Mouse (Mus musculus): ENCODE data around the gene Clcn1. TPM values are rescaled to one million over a fixed set of nuclear protein-coding genes. Genes with fewer than 3 reads are reported as not detected.

Clcn1 gene
- polyA plus RNA-seq, 1 experiment from 2014 or later: not detected

- H3K4me3 ChIP-seq (ENCODE audit: low read depth, low read length): no peak overlapping the region
- H3K9me3 ChIP-seq (ENCODE audit: low read length): no peaks in the 10 kb centered on the region
- no peak overlapping the region for H3K27ac ChIP-seq (ENCODE audit: low read depth)
- H3K27me3 ChIP-seq (ENCODE audit: insufficient read depth, low read length): no peaks in the 10 kb centered on the region
- no peaks in the 10 kb centered on the region for H3K4me1 ChIP-seq (ENCODE audit: insufficient read depth)
- TF ChIP-seq EP300 (IDR thresholded peaks at IDR 0.05; ENCODE audit: low read depth): no peak
- TF ChIP-seq CTCF (IDR thresholded peaks at IDR 0.05; ENCODE audit: low read depth): no peak
- no peak for DNase-seq
- ATAC-seq: no peak
- H3K9ac ChIP-seq (replicated peaks): no peak overlapping the region
- no peaks in the 10 kb centered on the region for H3K36me3 ChIP-seq (replicated peaks; ENCODE audit: insufficient read depth, low read length)
- WGBS (ENCODE audit: insufficient replicate concordance): 64% methylated on average over 3 of the region's 3 CpGs
- no peak overlapping the region for H3K4me2 ChIP-seq (ENCODE audit: low read depth, low read length)
Measured at GRCm38 (mm10) chr6:42295549-42296094, 9.1 kb downstream of the Clcn1 start.

GRCm38 (mm10) chr6:42299362-42299761 is 12.9 kb downstream of the Clcn1 start:
- no peak for TF ChIP-seq CTCF (IDR thresholded peaks at IDR 0.05; ENCODE audit: low read depth)
- TF ChIP-seq EP300 (IDR thresholded peaks at IDR 0.05; ENCODE audit: low read depth): no peak
- DNase-seq (no peak), ATAC-seq (0 out of 2 replicates have a peak, but pooled peaks have one; percentile 29)
- Histone ChIP-seq H3K36me3 (replicated peaks; ENCODE audit: insufficient read depth, low read length) (no peaks in the 10 kb centered on the region), H3K9me3 (ENCODE audit: low read length) (no peaks in the 10 kb centered on the region), H3K4me2 (ENCODE audit: low read depth, low read length) (no peak overlapping the region; the same call in 1 of the 2 replicates), H3K27me3 (ENCODE audit: insufficient read depth, low read length) (no peaks in the 10 kb centered on the region), H3K4me1 (ENCODE audit: insufficient read depth) (no peaks in the 10 kb centered on the region), H3K9ac (replicated peaks) (no peak overlapping the region), H3K27ac (ENCODE audit: low read depth) (no peak overlapping the region), H3K4me3 (ENCODE audit: low read depth, low read length) (no peak overlapping the region)
- 34% methylated on average over 5 of the region's 5 CpGs for WGBS (ENCODE audit: insufficient replicate concordance)

GRCm38 (mm10) chr6:42309816-42310378 is 23.4 kb downstream of the Clcn1 start:
- no peak overlapping the region for H3K4me2 ChIP-seq (ENCODE audit: low read depth, low read length)

GRCm38 (mm10) chr6:42310427-42311053 is 24.1 kb downstream of the Clcn1 start:
- Histone ChIP-seq H3K36me3 (replicated peaks; ENCODE audit: insufficient read depth, low read length) (no peaks in the 10 kb centered on the region), H3K27ac (ENCODE audit: low read depth) (no peak overlapping the region), H3K27me3 (ENCODE audit: insufficient read depth, low read length) (no peaks in the 10 kb centered on the region), H3K9me3 (ENCODE audit: low read length) (no peaks in the 10 kb centered on the region), H3K4me3 (ENCODE audit: low read depth, low read length) (no peak overlapping the region), H3K9ac (replicated peaks) (no peak overlapping the region), H3K4me2 (ENCODE audit: low read depth, low read length) (no peak overlapping the region), H3K4me1 (ENCODE audit: insufficient read depth) (no peaks in the 10 kb centered on the region)
- ATAC-seq (no peak), DNase-seq (no peak)
- TF ChIP-seq CTCF (IDR thresholded peaks at IDR 0.05; ENCODE audit: low read depth) (no peak), EP300 (IDR thresholded peaks at IDR 0.05; ENCODE audit: low read depth) (no peak)
- WGBS (ENCODE audit: insufficient replicate concordance): 56% methylated on average over 2 of the region's 2 CpGs

More at GRCm38 (mm10) chr6:42309816-42310378, 23.4 kb downstream of the Clcn1 start:
- no peak overlapping the region for H3K27ac ChIP-seq (ENCODE audit: low read depth)
- DNase-seq: no peak
- H3K4me1 ChIP-seq (ENCODE audit: insufficient read depth): no peaks in the 10 kb centered on the region
- H3K9ac ChIP-seq (replicated peaks): no peak overlapping the region
- 37% methylated on average over 8 of the region's 8 CpGs for WGBS (ENCODE audit: insufficient replicate concordance)
- no peak for ATAC-seq
- H3K36me3 ChIP-seq (replicated peaks; ENCODE audit: insufficient read depth, low read length): no peaks in the 10 kb centered on the region
- TF ChIP-seq EP300 (IDR thresholded peaks at IDR 0.05; ENCODE audit: low read depth) (no peak), CTCF (IDR thresholded peaks at IDR 0.05; ENCODE audit: low read depth) (peak; percentile 47)
- H3K9me3 ChIP-seq (ENCODE audit: low read length): no peaks in the 10 kb centered on the region
- H3K4me3 ChIP-seq (ENCODE audit: low read depth, low read length): no peak overlapping the region
- H3K27me3 ChIP-seq (ENCODE audit: insufficient read depth, low read length): no peaks in the 10 kb centered on the region

- DNase-seq (no peak), ATAC-seq (no peak)
- TF ChIP-seq EP300 (IDR thresholded peaks at IDR 0.05; ENCODE audit: low read depth) (no peak), CTCF (IDR thresholded peaks at IDR 0.05; ENCODE audit: low read depth) (no peak)
- 71% methylated on average over 4 of the region's 4 CpGs for WGBS (ENCODE audit: insufficient replicate concordance)
- no peak overlapping the region for H3K4me2 ChIP-seq (ENCODE audit: low read depth, low read length)
- no peaks in the 10 kb centered on the region for H3K36me3 ChIP-seq (replicated peaks; ENCODE audit: insufficient read depth, low read length)
- peaks cover 25% of the 10 kb centered on the region for H3K27me3 ChIP-seq (ENCODE audit: insufficient read depth, low read length)
- H3K4me3 ChIP-seq (ENCODE audit: low read depth, low read length): no peak overlapping the region
- no peak overlapping the region for H3K9ac ChIP-seq (replicated peaks)
- H3K4me1 ChIP-seq (ENCODE audit: insufficient read depth): no peaks in the 10 kb centered on the region
- no peak overlapping the region for H3K27ac ChIP-seq (ENCODE audit: low read depth)
- H3K9me3 ChIP-seq (ENCODE audit: low read length): no peaks in the 10 kb centered on the region
Measured at GRCm38 (mm10) chr6:42318293-42318692, 31.8 kb downstream of the Clcn1 start.

GRCm38 (mm10) chr6:42323371-42324066 is 37.0 kb downstream of the Clcn1 start:
- H3K27me3 ChIP-seq (ENCODE audit: insufficient read depth, low read length): peaks cover 49% of the 10 kb centered on the region
- WGBS (ENCODE audit: insufficient replicate concordance): 3% methylated on average over 28 of the region's 28 CpGs
- no peak for ATAC-seq

More at GRCm38 (mm10) chr6:42323371-42324066, 37.0 kb downstream of the Clcn1 start:
- no peaks in the 10 kb centered on the region for H3K36me3 ChIP-seq (replicated peaks; ENCODE audit: insufficient read depth, low read length)
- H3K9ac ChIP-seq (replicated peaks): no peak overlapping the region
- H3K4me3 ChIP-seq (ENCODE audit: low read depth, low read length): peak overlapping the region; percentile 41; the same call in 1 of the 2 replicates
- peak overlapping the region; percentile 74; the same call in 1 of the 2 replicates for H3K4me2 ChIP-seq (ENCODE audit: low read depth, low read length)
- no peaks in the 10 kb centered on the region for H3K9me3 ChIP-seq (ENCODE audit: low read length)
- H3K4me1 ChIP-seq (ENCODE audit: insufficient read depth): peaks cover 8% of the 10 kb centered on the region
- no peak overlapping the region for H3K27ac ChIP-seq (ENCODE audit: low read depth)
- TF ChIP-seq CTCF (IDR thresholded peaks at IDR 0.05; ENCODE audit: low read depth) (no peak), EP300 (IDR thresholded peaks at IDR 0.05; ENCODE audit: low read depth) (no peak)
- DNase-seq: no peak
